Mouse (Mus musculus) cortical plate, adult 2 months (tissue): ENCODE measurements around the gene Ror1.

ENCODE experiments used
- CTCF ChIP-seq: fragments of 200-500 bp; IDR thresholded peaks from 2 replicates; pipeline ENCODE4 v1.5.1; 2011; ENCODE audit warnings: mild to moderate bottlenecking, control low read depth, low read length; ENCODE audit not compliant: insufficient read depth; ENCODE audit errors: extremely low read depth
- POLR2A ChIP-seq: fragments of 200-500 bp; IDR thresholded peaks from 2 replicates; pipeline ENCODE4 v1.6.1; 2011; ENCODE audit warnings: mild to moderate bottlenecking, low read length, control low read depth; ENCODE audit not compliant: insufficient read depth; ENCODE audit errors: extremely low read depth

- no peak for TF ChIP-seq CTCF
- TF ChIP-seq POLR2A: no peak
Measured at GRCm38 (mm10) chr4:100263917-100264316, 168.3 kb downstream of the Ror1 start.
